Mouse (Mus musculus): ENCODE measurements at regions not wholly inside any gene's neighbourhood (a gene's known extent, or its start where the extent isn't known, plus 50 kb on each side); places are given as distances from the start of the nearest gene placed in this dataset.
A peak's percentile ranks its signal among the peaks of the same experiment; 100 is the strongest.

DNA sequence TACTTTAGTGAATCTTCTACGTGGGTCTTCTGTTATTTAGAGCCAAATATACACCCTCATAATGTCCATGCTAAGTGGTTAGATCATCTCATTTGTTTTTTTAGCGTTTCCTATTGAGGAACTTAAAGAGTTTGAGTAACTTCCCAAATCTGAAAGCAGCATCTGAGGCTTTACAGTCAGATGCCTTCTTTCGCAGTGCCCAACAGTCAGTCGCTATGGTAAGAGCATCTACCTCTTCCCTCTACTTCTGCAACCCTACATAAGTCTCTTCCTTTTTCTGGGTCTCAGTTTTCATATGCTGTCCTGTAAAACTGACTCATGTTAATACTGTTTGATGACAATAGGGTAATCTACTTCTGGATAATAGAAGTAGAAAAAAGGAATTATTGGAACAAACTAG is 146.8 kb downstream of the Ktn1 start:
- no peak for DNase-seq (ENCODE audit: low spot score in 2 of 2)

DNA sequence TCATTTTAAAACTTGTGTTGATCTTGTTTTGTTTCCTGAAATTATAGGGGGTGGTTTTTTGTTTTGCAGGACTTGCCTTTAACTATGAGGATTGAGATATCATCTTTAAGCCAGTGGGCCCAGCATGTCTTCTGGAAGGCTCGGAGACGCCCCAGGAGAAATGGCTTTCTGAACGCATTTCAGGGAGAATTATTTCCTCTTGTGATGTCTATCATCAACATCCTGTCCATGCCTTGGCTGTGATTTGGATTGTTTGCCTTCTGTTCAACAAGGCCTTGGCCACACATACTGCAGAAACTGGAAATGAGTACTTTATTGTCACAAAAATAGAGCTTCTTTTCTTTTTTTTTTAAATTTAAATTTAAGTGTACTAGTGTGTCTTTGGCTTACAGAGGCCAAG is 150.0 kb downstream of the Ktn1 start:
- no peak for DNase-seq (ENCODE audit: low spot score in 2 of 2)

DNA sequence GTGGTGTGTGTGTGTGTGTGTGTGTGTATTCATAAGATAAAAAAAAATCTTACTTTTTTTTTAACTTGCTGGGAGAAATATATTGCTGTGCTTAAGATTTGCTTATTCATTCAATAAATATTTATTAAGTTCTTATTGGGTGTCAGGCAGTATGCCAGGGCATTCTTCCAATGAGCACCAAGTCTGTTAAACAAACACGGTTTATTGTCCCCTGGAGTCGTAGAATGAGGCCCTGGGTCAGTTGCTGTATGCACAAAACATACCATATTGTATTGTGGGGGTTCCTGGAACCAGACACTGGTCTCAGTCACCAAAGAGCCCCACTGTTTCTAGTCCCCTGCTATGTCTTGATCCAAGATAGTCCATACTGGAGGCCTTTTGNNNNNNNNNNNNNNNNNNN is 151.3 kb downstream of the Ktn1 start:
- DNase-seq (ENCODE audit: low spot score in 2 of 2), result peak in 1 of 2 experiments; percentile 38

DNA sequence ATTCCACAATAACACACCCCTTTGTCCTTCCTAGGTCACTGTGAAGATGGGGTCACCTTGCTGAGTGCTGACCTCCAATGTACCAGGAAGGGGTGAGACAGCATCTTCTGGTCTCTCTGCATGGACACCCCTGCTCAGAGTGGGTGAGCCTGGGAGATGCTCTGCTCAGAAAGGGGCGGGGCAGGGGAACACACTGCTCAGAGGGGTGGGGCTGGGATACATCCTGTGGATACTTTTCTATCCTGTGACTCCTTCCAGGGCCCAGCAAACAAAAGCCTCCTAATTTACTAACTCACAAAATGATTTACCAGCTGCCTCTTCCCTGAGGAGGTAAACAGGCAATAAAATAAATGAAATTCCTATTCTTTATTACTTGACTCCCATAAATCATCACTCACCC is 157.0 kb downstream of the Ktn1 start:
- DNase-seq (ENCODE audit: low spot score in 2 of 2), result no peak

DNA sequence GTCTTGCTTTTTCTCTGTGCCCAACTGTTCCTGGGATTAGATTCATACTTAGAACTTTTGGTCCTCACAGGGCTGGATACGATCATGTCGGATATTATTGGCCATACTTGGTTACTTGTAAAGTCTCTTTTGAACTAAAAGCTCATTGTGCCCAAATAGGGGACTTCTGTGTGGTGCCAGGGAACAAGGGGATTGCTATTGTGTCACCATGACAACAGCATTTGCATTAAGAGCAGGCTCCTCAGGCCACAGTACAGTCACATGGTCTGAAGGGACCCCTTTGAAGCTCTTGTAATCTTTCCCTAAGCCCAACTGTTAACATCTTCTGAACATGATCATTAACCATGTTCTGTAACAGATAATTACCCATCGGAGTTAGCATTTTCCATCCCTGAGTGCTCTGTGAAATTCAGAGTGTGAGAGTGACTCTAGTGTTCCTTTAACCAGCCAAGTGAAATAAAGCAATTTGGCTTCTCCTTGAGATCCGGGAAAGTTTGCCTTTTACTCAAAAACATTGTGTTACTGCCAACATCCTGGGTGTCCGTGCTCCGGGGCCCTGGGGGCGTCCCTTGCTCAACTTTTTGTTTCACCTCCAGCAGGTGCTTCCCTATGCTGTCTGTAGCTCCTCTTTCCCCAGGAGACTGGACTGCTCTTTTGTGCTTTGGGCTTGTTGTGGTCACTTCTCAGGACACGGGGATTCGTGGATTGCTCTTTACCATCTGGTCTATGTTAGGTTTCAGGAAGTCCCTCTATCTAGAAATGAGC is 157.7 kb downstream of the Ktn1 start:
- DNase-seq (ENCODE audit: low spot score in 2 of 2), result no peak

DNA sequence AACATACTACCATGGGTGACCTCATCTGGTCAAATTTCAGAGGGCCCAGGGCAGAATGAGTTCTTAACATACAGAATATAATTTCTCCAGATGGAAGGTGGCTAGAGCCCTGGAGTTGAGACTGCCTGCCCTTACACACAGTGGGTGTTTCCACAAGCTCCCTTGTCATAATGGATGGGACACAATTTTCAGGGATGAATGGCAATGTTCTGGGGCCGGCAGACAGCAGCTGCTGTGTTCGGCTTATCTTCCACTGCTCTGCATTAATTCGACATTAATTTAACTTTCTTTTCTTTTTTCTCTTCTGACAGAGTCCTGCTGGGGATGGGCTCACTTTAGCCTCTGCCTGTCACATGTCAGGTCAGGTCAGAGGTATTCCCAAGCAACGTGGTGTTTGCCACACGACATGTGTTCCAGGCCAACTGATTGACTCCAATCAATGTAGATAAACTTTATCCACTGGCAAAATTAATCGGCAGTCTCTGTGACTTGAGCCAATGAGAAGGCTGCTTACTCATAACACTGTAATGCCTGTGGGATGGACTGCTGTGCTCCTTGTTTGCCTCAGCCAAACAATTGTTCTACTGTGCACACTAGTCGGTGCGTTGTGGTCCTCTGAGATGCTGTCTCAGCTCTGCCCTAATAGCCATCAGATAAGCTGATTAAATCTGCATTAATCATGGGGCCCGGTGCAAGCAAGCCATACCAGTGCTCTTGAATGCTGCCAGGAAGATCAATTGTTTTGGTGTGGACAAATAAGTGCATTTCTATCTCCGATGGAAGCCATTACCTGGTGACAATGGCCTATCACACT is 160.1 kb downstream of the Ktn1 start:
- peak; percentile 23 to 29 for DNase-seq (ENCODE audit: low spot score in 2 of 2)

DNA sequence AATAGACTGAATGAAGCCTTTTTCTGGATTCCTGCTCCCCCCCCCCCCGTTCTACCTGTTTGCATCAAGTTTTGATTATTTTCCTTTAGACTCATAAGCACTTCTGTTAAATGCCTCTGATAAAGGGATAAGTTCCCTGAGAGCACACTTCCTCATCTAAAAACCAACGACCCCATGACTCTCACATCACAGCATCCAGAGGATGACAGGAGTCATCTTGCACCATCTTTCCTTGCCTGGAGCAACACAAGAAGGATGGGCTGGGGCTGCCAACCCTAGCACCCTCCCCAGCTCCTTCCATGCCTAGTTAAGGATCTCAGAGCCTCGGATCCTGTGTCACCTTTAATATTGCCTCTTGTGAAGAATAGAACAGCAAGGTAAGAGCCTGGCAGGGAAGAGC is 170.0 kb downstream of the Ktn1 start:
- no peak for DNase-seq (ENCODE audit: low spot score in 2 of 2)

DNA sequence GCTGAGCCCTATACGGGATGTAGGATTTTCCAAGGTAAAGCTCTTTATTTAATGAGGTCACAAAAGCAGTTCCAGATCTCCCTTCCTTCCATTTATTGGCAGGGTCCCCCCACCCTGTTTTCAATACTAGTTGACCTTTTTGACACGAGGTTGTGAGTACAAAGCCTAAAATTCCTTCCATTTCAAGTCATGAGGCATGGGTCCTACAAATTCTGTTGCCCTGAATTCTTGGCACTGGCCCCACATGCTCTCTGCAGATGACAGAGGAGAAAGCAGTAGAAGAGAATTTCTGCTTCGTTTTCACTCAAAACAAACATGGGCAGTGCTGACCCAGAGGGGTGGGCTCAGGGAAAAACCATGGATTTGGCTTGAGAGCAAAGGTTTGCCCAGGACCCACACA is 170.4 kb downstream of the Ktn1 start:
- no peak for DNase-seq (ENCODE audit: low spot score in 2 of 2)

DNA sequence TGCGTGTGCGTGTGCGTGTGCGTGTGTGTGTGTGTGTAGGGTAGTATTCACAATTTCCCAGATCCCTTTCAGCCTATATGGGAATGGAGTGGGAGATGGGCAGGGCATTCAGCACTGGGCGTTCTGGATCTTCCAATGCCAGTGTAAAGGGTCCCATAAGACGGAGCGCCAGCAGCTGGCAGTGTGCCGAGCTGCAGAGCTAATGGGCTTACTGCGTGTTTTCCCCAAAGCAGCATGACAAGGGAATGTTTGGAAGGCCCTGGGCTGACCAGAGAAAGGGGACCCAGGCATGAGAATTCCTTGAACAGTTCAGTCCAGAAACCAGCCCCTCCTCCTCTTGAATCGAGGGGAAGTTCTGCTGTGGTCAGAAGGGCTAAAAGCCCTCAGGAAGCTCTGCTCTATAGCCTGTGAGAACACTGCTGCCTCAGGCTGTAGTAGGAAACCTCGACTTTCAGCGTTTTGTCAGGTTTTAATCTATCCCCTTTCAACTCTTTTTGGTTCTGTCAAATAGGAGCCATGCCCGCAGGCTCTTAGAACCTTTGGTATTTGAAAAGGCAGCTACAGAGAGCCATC is 172.4 kb downstream of the Ktn1 start:
- DNase-seq (ENCODE audit: low spot score in 2 of 2), result no peak

DNA sequence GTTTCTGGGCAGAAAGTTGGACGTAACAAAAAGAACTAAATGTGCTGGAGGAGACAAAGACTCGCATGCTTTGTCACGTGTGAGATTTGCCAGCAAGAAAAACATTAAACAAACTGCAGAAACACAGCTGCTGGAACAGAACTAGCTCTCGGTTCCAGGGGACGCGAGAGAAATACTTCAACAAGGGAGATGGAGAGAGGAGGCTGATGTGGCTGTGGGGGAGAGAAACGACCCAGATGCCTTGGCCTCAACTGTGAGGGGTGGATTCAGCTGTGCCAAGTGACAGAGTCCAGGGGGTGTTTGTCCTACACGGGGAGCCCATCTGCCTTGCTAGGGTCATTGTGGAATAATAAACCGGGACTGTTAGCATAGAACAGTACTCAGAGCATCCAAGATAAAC is 174.9 kb downstream of the Ktn1 start:
- no peak for DNase-seq (ENCODE audit: low spot score in 2 of 2)

DNA sequence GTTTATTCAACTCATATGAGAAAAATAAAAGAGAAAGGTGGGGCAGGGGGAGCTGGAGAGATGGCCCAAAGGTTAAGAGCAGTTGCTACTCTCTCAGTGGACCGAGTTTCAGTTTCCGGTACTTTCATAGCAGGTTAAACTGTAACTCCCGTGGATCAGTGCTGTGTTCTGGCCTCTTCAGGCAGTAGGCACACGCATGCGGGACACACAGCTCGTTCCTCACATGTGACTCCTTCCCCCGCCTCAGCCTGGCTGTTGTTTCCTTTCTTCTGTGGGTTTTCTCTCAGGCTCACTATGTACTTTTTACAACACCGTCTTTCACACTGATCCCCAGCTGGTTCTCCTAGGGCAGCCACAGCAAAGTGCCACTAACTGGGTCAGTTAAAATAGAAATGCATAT is 175.4 kb downstream of the Ktn1 start:
- DNase-seq (ENCODE audit: low spot score in 2 of 2), result no peak

DNA sequence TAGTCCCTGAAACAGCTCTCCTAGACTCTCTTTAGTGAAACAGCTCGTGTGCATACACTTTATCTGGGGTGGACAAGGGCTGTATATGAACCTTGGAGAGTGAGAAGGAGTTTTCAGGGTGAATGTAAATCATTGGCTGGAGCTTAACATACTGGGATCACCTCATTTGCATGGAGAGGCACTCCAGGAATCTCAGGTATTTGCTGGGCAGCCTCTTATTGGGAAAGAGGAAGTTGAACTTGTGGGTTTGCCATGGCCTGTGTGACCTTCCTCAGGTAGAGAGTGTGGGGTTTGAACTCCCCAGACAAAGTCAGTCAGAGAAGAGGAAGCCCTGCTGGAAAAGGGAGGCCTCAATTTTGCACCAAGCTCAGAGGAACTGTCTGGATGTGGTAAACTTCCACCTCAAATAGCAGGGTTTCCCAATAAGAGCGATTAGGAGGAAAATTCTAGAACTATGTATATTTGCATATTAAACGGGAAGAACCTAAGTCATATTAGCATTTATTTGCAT is 177.3 kb downstream of the Ktn1 start:
- no peak for DNase-seq (ENCODE audit: low spot score in 2 of 2)

DNA sequence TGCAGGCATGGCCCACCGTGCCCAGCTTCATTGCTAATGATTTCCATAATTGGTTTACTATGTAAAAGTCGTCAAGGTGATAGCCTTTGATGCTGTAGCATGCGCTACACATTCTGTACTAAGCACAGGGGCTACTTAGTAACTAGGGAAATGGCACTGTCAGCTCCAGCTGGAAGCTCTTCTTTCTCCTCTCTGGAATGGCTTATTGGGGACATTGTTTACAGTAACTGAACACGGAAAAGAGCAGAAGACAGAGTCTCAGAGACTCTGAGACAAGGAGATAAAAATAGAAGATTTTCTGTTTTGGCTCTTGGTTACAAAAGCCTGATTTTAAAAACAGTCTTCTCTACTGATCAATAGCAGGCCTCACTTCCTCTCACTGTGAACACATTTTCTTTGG is 178.3 kb downstream of the Ktn1 start:
- DNase-seq (ENCODE audit: low spot score in 2 of 2), result no peak

DNA sequence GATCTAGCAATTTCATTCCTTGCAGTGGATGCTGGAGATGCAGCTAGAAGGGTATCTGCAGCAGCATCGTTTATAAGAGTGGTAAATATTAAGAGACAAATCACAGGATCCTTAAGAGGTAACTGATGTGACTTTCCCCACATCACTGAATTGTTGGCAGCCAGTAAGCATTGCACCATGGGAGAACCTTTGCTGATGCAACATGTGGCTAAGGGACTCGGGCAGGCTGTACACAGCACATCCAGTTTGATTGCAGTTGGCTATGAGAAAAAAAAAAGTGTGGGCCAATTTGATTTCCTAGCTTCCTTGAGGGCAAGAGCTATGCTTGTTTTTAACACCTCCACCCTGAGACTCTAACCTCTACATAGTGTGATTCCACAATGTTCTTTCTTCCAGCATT is 179.4 kb downstream of the Ktn1 start:
- DNase-seq (ENCODE audit: low spot score in 2 of 2), result peak in 1 of 2 experiments; percentile 41

DNA sequence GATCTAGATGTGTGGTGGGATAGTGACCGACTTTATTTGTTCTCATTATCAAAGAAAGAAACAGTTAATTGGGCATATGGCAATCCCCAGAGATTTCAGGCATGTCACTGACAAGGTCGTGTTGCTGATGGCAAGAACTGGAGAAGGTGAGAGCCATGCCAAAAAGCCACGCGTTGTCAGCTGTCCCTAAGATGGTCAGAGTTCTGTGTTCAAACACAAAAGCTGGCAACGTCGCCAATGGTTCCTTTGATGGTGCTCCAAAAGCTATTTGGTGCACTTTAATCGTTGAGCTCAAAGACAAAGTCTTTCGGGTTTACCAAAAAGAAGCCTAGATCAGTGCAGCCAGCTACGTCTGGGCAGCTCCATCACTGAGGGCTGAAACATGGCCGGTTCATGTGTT is 185.4 kb downstream of the Ktn1 start:
- DNase-seq (ENCODE audit: low spot score in 2 of 2), result no peak

DNA sequence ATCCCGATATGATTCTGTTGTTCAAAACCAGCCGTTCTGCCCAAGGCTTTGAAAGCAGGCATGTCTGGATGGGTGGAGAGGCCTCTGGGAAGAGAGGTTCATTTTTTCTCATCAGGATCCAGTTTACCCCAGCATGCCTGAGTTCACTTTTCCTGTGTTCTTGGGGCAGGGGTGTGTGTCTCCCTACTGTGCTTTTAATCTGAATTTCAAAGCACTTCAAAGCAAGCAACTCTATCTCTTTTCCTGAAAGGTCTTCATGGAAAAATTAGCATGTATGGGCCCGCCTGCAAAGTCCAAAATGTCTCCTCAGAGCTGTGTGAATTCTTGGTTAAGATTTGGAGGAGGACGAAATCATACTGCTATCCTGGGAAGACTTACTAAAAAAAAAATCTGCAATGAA is 187.2 kb downstream of the Ktn1 start:
- no peak for DNase-seq (ENCODE audit: low spot score in 2 of 2)

DNA sequence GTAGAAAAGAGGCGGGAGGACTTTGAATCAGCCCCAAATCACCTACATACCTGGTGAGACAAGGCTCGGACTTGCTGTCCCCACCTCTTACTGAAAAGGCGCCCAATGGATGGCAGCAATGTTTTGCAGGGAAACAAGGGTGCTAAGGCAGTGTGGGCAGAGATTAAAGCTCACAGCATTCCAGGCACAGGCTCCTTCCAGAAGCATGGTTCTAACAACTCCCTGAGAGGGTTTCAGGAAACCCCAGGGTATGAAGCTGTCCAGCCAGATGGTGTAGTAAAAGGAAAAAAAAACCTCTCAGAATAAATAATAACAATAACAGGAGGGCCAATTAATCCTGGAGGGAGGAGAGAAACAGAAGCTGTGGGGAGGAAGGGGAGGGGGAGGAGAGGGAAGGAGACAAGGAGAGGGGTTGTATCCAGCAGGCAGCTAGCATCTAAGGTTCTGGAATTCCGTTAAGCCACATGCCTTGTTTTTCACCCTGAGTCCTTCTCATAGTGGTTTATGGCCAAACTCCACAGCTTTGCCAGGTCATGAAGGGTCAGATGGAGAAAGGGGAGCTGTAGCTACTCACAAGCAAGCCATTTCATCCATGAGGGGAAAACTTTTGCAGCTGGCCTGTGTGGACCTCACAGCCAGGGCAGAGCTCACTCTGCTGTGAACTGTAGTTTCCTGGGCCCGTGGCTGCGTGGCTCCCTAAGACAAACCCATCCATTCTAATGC is 191.4 kb downstream of the Ktn1 start:
- no peak for DNase-seq (ENCODE audit: low spot score in 2 of 2)

DNA sequence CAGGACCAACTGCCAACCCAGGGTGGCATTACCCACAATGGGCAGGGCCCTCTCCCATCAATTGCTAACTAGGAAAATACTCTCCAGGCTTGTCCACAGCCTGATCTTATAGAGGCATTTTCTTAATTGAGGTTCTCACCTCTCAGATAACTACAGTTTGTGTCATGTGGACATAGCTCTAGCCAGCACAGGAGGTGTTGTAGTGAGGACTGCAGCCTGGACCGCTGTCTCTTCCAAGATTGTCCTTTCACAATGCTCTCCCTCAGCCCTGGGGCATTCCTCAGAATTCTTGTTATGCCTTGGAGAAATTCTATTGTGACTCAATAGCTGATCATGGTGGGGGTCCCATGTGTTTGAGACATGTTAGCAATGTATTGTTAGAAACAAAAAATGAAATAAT is 196.1 kb downstream of the Ktn1 start:
- no peak for DNase-seq (ENCODE audit: low spot score in 2 of 2)

DNA sequence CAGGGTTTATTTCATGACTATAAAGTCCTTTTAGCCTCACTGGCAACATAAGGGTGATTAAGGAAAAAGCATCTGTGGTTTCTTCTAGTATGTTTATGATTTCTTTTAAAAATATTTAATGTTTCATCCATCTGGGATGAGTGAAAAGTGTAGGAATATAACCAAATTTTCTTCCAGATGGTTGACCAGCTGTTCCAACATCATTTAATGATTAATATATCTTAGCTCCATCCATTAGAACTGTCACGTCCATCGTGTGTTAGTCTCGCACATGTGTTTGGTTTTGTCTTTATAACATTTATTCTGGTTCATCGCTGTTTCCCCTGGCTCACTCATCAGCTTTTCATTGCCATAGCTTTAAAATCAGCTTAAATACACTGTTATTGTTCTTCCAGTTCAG is 200.6 kb downstream of the Ktn1 start:
- DNase-seq (ENCODE audit: low spot score in 2 of 2), result no peak

DNA sequence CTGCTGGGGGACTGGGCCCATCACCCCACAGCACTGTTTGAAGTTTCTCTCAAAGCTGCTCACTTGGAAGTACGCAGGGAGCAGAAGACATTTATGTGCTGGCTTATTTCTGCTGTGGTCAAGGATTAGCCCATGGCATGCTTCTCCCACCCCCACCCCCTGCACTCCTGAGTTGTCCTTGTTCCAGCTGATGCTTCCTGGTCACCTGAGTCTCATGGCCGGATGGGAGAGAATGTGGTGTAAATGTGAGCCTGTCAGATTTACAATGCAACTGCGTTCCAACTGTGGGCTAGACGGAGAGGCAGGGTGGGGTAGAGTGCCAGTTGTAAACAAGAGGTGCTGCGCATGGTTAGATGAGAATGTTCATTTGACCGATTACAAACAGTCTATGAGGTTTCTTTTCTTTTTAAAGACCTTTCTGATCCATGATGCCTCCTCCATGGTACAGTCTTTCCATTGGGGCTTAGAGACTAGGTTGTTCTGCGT is 208.1 kb downstream of the Ktn1 start:
- DNase-seq (ENCODE audit: low spot score in 2 of 2), result no peak

DNA sequence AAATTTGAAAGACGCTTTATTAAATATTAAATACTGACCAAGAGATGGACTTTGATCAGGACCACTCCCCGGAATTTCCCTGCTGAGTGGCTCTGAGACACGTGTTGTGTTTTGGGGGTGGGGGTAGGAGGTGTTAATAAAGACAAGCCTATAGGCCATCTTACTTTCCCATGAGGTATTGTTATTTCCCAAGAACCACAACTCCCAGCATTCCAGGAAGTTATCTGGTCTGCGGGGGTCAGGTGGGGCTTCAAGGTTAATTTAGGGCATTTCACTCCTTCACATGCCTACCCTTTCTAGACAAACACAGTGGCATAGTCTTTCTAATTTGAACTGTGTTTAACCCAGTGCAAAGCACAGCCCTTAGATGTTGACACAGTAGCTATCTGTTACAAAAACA is 209.0 kb downstream of the Ktn1 start:
- DNase-seq (ENCODE audit: low spot score in 2 of 2), result no peak

Measured in urinary bladder, postnatal 36 days (tissue).